Mouse (Mus musculus) macrophage (primary cell): ENCODE measurements around the gene Stk39. TPM values are rescaled to one million over a fixed set of nuclear protein-coding genes. Genes with fewer than 3 reads are reported as not detected.

Experiments
- H3K27ac ChIP-seq: fragments of 350-480 bp; formaldehyde crosslinking; 2 replicates; pipeline ENCODE4 v1.9.0; 2021
- H3K36me3 ChIP-seq: fragments of 350-480 bp; formaldehyde crosslinking; 2 replicates; pipeline ENCODE4 v1.9.0; 2021; ENCODE audit errors: inconsistent target
- H3K4me3 ChIP-seq: fragments of 350-480 bp; formaldehyde crosslinking; 2 replicates; pipeline ENCODE4 v1.9.0; 2021; ENCODE audit errors: inconsistent target
- H3K79me2 ChIP-seq: fragments of 350-480 bp; formaldehyde crosslinking; 2 replicates; pipeline ENCODE4 v1.9.0; 2021; ENCODE audit errors: inconsistent target
- WGBS: methylation state at CpG from one replicate; pipeline ENCODE4 v1.1.7; 2026; ENCODE audit warnings: inconsistent platforms; ENCODE audit not compliant: missing documents; 5-methylcytosine and 5-hydroxymethylcytosine counted together
- polyA plus RNA-seq: library from polyadenylated mRNA; stranded (reverse); fragments of 250-400 nt; gene quantifications from 3 replicates; pipeline ENCODE4 v1.2.4, GENCODE M21; 2018; ENCODE audit warnings: inconsistent platforms

Gene Stk39
- polyA plus RNA-seq, 1 experiment from 2014 or later, result 0.34 TPM

DNA sequence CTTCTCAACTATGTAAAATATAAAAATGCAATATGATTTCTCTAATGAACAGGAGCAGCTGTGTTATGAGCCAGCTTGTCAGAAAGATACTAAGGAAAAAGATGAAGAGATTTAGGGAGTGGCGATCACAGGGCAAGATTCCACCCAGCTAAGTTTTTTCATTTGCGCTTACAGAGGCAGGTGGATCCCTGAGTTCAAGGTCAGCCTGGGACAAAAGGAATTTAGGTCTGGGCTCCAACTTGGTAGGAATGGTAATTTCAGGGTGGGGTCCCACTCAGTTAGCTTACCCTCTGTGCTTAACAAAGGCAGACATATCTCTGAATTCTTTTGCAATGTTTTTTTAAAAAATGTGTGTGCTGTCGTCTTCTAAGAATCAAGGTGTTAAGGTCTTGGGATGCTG lies 173.7 kb downstream of the Stk39 start:
- WGBS, result 100% methylated on average over 3 of the region's 3 CpGs
- no peak overlapping the region for H3K27ac ChIP-seq

DNA sequence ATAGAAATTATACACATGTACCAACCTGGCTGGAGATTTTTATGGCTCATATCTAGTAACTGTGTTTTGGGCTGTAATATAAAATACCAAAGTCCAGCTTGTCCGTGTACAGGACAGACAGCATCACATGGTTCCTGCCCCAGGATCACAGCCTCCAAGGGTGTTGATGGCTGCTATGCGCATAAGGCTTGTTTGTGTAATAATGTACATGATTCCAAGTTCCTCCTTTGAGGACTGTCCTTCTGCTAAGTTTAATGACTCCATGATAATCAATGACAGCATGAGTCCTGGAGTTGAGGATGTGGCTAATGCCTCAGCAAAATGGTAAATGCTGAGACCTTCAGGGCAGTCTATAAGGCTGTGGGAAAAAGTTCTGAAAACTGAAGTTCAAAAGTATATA lies 174.1 kb downstream of the Stk39 start:
- WGBS, result 91% methylated on average over 2 of the region's 2 CpGs
- Histone ChIP-seq H3K79me2 (no peaks in the 10 kb centered on the region), H3K27ac (no peak overlapping the region), H3K4me3 (no peak overlapping the region), H3K36me3 (no peaks in the 10 kb centered on the region)

More for the DNA sequence above, 173.7 kb downstream of the Stk39 start:
- Histone ChIP-seq H3K4me3 (no peak overlapping the region), H3K36me3 (no peaks in the 10 kb centered on the region), H3K79me2 (no peaks in the 10 kb centered on the region)

DNA sequence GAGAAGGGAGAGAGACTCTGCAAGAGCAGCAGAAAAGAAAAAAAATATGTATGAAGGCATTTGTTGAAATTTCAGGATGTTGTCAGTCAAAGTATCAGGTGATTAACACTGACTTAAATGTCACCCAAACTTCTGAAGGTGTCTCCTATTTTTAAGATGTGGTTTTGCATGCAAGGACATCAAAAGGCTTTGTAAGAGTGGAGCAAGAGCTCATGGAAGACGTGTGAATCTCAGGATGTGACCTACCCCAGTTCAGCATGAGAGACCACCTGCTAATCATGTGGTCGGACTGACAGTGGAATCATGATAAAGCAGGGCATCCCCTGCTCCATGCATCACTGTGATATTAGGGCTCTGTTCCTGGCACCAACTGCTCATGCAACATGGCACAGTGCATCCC lies 175.3 kb downstream of the Stk39 start:
- Histone ChIP-seq H3K4me3 (no peak overlapping the region), H3K79me2 (no peaks in the 10 kb centered on the region), H3K27ac (no peak overlapping the region), H3K36me3 (no peaks in the 10 kb centered on the region)
- WGBS, result 85% methylated on average over 2 of the region's 2 CpGs

DNA sequence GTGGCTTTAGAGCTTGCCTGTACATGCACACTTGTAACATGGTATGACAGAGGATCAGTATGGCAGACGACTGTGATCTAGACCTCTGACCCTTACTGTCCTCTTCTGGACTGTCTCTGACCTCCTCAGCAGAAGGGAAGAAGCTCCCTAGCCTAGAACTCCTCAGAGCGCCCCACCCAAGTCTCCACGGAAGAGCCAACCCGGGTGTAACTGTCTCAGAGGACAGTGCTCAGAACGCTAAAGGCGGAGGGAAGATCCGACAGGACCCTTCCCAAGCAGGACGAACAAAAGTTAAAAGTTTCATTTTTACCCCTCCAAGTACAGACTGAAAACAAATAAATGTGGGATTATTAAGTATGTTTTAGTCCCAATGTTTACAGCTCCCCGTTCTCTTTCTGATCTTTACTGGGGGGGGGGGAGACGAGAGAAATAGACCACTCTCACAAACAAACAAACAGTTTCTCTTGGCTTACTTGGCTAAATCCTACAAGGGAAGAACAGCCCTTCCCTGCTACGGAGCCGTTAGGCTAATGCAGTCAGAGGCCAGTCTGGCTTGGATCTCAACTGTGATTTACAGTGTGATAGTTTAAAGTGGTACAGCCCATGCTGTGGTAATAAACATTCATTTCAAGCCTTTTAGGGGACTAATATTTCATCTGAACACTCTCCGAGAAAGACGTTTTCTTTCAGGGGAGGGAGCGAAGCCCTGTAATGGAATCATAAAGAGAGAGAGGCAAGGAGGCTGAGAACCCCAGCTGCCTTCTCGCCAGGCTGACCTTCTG lies 179.3 kb downstream of the Stk39 start:
- Histone ChIP-seq H3K4me3 (no peak overlapping the region), H3K36me3 (no peaks in the 10 kb centered on the region), H3K79me2 (no peaks in the 10 kb centered on the region), H3K27ac (no peak overlapping the region)
- 83% methylated on average over 15 of the region's 16 CpGs for WGBS

DNA sequence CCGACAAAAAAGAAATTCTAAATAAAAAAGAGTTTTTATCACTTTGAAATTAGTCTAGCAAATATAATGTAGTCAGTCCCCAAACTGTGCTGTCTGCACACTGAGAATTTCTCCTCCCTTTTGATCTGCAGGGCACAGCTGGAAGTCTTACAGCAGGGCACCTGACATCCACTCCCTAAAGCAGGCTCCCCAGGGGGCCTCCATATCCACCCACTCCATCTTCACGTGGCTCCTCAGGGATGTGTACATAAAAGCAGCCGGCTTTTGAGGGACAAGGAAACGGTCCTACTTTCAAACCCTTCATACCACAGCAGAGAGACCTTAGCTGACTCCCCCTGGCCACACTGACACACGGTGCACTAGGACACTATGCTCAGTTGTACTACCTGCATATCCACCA lies 180.2 kb downstream of the Stk39 start:
- H3K79me2 ChIP-seq, result no peaks in the 10 kb centered on the region
- whole genome bisulfite sequencing, result 83% methylated on average over 5 of the region's 5 CpGs
- no peak overlapping the region for H3K4me3 ChIP-seq
- H3K27ac ChIP-seq, result no peak overlapping the region
- no peaks in the 10 kb centered on the region for H3K36me3 ChIP-seq

DNA sequence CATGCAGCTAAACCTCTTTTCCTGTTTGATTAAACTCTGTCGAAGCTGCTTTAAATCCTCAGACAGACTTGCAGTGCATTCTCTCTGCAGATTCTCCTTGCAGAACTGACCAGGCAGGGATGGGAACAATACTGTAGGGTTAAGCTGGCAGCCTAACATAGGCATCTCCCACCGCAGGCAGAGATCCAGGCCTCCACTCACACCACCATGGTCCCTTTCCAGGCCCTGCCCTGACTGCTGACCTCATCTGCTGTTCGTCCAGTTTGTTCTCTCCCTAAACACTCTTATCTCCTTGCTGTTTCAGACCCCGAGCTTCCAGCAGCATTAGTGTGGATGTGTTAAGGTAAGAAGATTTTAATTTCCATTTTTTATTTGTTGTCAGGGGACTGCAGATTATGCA lies 182.1 kb downstream of the Stk39 start:
- H3K79me2 ChIP-seq, result no peaks in the 10 kb centered on the region
- H3K4me3 ChIP-seq, result no peak overlapping the region
- 74% methylated on average over 4 of the region's 4 CpGs for WGBS
- H3K27ac ChIP-seq, result no peak overlapping the region
- no peaks in the 10 kb centered on the region for H3K36me3 ChIP-seq

DNA sequence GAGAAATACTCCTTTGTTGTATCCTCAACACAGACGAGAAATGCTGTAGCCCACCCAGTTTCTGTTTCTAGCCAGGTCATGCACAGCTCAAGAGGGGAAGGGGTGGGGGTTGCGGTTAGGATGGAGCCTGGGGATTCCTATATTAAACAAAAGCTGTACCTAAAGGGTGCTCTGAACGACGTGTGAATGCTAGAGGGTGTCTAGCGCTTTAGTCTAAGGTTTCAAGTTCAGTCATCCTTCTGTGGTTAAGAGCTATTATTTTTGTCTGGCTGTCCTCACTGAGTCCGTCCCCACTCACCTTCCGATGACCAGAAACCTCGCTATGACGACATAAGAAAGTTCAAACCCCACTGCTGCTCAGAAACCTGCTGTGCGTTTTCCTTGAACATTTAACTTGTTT lies 182.9 kb downstream of the Stk39 start:
- H3K27ac ChIP-seq, result no peak overlapping the region
- no peak overlapping the region for H3K4me3 ChIP-seq
- H3K36me3 ChIP-seq, result no peaks in the 10 kb centered on the region
- H3K79me2 ChIP-seq, result no peaks in the 10 kb centered on the region
- WGBS, result 76% methylated on average over 10 of the region's 10 CpGs

DNA sequence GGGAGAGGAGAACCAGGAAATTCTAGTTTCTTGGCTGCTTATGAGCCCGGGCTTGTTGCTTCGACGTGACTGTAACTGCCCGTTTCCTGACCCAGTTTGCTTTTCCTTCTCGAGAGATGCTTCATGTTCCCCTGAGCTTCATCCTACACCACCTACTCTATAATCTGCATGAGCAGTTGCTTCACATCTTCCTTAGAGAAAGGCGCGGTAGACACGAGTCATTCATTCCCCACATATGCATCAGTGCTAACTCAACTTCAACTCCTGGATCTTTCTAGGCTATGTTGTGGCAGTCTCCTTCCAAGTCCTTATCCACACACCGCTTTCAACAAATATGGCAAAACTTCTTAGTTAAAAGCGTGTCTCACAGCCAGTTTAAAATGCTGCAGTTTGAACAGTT lies 184.0 kb downstream of the Stk39 start:
- no peak overlapping the region for H3K4me3 ChIP-seq
- no peak overlapping the region for H3K27ac ChIP-seq
- WGBS, result 93% methylated on average over 10 of the region's 10 CpGs
- H3K79me2 ChIP-seq, result no peaks in the 10 kb centered on the region
- no peaks in the 10 kb centered on the region for H3K36me3 ChIP-seq

DNA sequence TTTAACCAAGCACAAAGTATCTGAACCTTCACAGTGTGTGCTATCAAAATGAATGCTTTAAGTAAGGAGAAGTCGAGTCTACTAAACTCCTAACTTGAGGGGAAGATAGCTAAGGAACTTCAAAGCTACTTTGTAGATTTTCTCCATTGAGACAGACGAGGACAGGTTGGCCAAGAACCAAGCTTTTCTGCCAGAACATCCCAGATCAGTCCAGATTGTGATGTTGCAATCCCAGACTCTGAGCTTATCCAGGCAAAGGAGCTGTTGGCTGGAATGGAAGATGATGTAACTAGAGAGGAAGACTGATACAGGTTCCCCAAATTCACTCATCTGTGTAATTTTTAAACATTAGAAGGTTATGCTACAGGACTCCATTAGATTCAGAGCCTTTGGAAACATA lies 187.7 kb downstream of the Stk39 start:
- no peaks in the 10 kb centered on the region for H3K79me2 ChIP-seq
- 85% methylated on average over 2 of the region's 2 CpGs for WGBS
- H3K4me3 ChIP-seq, result no peak overlapping the region
- H3K27ac ChIP-seq, result no peak overlapping the region
- H3K36me3 ChIP-seq, result no peaks in the 10 kb centered on the region

DNA sequence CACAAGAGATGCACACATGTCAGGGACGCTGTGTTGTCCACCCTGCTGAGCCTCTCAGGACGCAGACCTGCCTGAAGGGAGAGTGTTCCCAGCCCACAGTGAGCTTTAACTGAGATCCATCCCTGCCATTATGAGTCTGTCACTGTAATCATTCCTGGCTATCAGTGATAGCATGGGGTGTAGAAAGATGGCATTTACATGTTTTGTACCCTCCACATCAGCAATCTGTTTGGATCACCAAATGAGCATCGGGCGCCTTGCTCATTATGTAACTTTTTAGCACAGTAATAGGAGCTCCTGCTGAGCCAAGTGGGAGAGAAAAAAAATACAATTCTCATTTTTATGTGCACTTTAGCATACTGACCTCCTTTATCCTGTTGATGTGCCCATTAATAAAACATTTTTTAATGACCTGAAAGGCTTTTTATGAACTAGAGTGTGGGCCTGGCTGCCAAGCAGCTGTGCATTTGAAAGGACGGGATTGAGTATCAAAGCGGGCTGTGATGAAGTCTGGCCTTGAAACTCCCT lies 189.0 kb downstream of the Stk39 start:
- Histone ChIP-seq H3K79me2 (no peaks in the 10 kb centered on the region), H3K27ac (no peak overlapping the region), H3K36me3 (no peaks in the 10 kb centered on the region), H3K4me3 (no peak overlapping the region)
- WGBS, result 89% methylated on average over 6 of the region's 6 CpGs

DNA sequence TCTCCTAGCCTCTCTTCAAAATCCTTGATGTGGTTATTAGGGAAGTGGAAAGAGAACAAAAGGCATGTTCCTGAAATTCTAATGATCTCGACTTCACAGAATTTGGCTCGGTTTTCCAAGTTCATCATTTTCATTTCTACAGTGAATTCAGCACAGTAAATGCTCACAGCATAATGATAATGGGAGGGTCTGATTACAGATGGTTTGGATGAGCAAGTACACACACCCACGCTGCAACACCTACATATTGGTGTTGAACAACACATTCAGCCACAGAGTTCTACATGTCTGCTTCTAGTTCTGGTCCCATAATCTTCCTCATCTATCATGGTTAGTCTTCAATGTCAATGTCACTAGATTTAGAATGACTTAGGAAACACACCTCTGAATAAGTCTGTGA lies 190.5 kb downstream of the Stk39 start:
- Histone ChIP-seq H3K27ac (no peak overlapping the region), H3K4me3 (no peak overlapping the region), H3K79me2 (no peaks in the 10 kb centered on the region), H3K36me3 (no peaks in the 10 kb centered on the region)
- whole genome bisulfite sequencing, result 96% methylated on average over 3 of the region's 3 CpGs

DNA sequence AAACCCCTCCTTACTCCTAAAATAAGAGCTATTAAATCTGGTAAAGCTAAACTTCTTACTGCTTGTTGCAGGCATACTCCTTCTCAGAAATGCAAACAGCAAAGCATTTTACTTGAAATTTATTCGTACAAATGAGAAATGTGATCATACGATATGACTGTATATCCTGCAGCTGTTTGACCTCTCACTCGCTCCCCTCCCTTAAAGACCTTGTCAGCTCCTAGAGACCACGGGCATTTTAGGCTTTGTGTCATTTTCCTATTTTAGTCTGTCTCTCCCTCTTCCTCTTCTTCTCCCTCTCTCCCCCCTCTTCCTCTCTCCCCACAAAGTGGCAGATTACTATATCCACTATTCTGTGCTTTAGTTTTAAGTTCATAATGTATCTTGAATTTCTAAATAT lies 200.8 kb downstream of the Stk39 start:
- 70% methylated on average over 4 of the region's 4 CpGs for WGBS
- H3K36me3 ChIP-seq, result no peaks in the 10 kb centered on the region
- H3K4me3 ChIP-seq, result no peak overlapping the region
- H3K27ac ChIP-seq, result no peak overlapping the region
- no peaks in the 10 kb centered on the region for H3K79me2 ChIP-seq

DNA sequence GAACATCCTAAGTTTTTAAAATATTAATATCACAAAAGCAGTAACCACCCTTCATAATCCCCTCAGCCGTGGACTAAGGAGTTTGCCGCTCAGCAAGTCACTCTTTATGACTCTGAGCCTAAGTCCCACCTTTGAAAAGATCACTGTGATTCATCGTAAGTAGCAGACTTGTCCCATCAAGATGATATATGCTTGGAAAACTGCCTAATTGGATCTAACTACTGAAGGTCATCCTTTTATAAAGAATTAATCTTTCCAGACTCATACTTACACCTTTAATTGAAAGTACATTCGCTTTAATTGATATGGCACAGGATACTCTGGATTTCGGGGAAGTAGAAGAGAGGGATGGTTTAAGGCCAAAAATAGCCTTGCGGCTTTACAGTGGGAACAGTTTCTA lies 201.2 kb downstream of the Stk39 start:
- Histone ChIP-seq H3K27ac (no peak overlapping the region), H3K4me3 (no peak overlapping the region), H3K36me3 (no peaks in the 10 kb centered on the region), H3K79me2 (no peaks in the 10 kb centered on the region)
- 95% methylated on average over 6 of the region's 6 CpGs for WGBS

DNA sequence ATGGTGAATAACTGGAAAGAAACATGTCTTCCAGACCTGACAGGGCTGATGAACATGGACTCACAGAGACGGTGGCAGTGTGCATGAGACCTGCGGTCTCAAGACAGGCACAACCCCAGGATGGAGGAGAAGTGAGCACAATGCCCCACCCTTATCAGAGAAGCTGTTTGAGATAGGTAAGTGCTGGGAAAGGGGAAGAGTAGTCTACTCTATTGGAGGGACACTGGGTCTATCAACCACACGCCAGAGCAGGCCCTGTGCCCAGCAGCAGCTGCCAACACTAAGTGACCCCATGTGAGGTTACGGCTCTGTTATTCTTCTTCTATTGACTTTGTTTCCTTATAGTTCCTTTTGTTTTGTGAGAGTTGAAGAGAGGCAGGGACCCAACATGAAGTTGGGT lies 202.4 kb downstream of the Stk39 start:
- Histone ChIP-seq H3K79me2 (no peaks in the 10 kb centered on the region), H3K4me3 (no peak overlapping the region), H3K27ac (no peak overlapping the region), H3K36me3 (no peaks in the 10 kb centered on the region)
- WGBS, result 92% methylated on average over 4 of the region's 4 CpGs

DNA sequence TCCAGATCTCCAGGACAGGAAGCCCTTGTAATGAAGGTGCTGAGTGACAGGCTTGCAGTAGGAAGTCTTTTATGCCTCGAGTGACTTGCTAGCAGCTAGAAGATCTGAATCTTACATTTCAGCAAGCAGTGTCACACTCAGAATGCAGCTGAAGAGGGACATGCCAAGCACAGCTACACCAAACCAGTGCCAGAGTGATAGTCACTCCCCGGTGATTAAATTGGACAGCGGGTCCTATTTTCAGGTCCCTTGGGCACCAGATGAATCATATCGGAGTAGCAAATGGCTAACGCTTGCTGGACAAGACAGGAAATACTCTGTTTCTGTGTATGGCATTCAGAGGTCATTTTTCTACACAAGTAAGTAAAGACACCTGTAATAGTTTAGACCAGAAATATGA lies 207.2 kb downstream of the Stk39 start:
- 78% methylated on average over 5 of the region's 5 CpGs for WGBS
- Histone ChIP-seq H3K27ac (no peak overlapping the region), H3K36me3 (no peaks in the 10 kb centered on the region), H3K79me2 (no peaks in the 10 kb centered on the region), H3K4me3 (no peak overlapping the region)

DNA sequence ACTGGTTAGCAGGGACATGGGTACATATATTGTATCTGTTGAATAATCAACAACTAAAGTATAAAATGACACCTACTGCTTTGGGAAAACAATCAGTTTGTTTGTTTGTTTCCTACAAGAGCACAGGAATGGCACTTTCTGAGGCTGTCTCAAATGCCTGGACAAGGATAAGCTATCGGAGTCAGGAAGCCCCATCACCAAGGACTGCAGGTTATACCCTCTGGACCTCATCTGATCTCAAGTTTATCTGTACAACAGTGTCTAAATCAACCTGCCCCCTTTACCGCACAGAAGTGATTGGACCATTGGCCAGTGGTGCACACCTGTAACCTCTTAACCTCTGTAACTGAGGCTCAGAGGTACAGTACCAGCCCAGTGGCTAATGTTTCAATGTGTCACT lies 211.2 kb downstream of the Stk39 start:
- H3K4me3 ChIP-seq, result no peak overlapping the region
- 97% methylated on average over 2 of the region's 2 CpGs for WGBS
- no peaks in the 10 kb centered on the region for H3K36me3 ChIP-seq
- no peak overlapping the region for H3K27ac ChIP-seq
- H3K79me2 ChIP-seq, result no peaks in the 10 kb centered on the region
